Mouse (Mus musculus) CH12.LX (cell line): Measurements from ENCODE around the gene Zdhhc12. TPM values are rescaled to one million over a fixed set of nuclear protein-coding genes. Genes with fewer than 3 reads are reported as not detected.

Source experiments
- DNase-seq: peaks from one replicate; pipeline ENCODE4 v3.0.0-alpha.2; 2013; ENCODE audit errors: extremely low read depth
- H3K27ac ChIP-seq: 2 replicates; pipeline ENCODE4 v1.5.1; 2012; ENCODE audit warnings: low read depth, mild to moderate bottlenecking, control low read depth, moderate library complexity; ENCODE audit not compliant: insufficient read depth
- H3K27me3 ChIP-seq: replicated peaks from 2 replicates; pipeline ENCODE3; 2012; ENCODE audit warnings: inconsistent platforms
- H3K36me3 ChIP-seq, 2 experiments: replicated peaks in 1 of 2; 2 replicates each; pipeline versions ENCODE3 to v1.6.1; 2012; ENCODE audit warnings: inconsistent platforms in 1 of 2, low read length in 1 of 2, mild to moderate bottlenecking in 1 of 2, mixed read lengths in 1 of 2, moderate library complexity in 1 of 2; ENCODE audit not compliant: control insufficient read depth in 1 of 2, insufficient read depth in 1 of 2
- H3K4me1 ChIP-seq, 2 experiments: 2 replicates each; pipeline ENCODE4 v1.6.1; 2012; ENCODE audit warnings: inconsistent platforms in 1 of 2, moderate library complexity in 1 of 2; ENCODE audit not compliant: insufficient read depth in 2 of 2, control insufficient read depth in 1 of 2
- H3K4me2 ChIP-seq: 2 replicates; pipeline ENCODE4 v1.6.1; 2012; ENCODE audit warnings: low read depth, mild to moderate bottlenecking, control low read depth; ENCODE audit not compliant: poor library complexity, insufficient read depth, severe bottlenecking
- H3K4me3 ChIP-seq, 3 experiments: fragments of 150-350 bp in 1 of 3; sonication (generic) in 1 of 3; replicated peaks in 1 of 3; 2 replicates each; pipeline versions ENCODE3 to v1.5.1; 2011 to 2012; ENCODE audit warnings: low read depth in 2 of 3, low read length in 2 of 3, mild to moderate bottlenecking in 2 of 3, moderate library complexity in 2 of 3, control low read depth in 1 of 3, improper control_type of control experiment in 1 of 3, inconsistent platforms in 1 of 3, mixed read lengths in 1 of 3; ENCODE audit not compliant: poor library complexity in 1 of 3
- H3K79me2 ChIP-seq: replicated peaks from 2 replicates; pipeline ENCODE4 v1.6.1; 2012; ENCODE audit warnings: mild to moderate bottlenecking, moderate library complexity; ENCODE audit not compliant: control insufficient read depth, poor library complexity, insufficient read depth, severe bottlenecking; ENCODE audit errors: extremely low read depth
- H3K9ac ChIP-seq: 2 replicates; pipeline ENCODE4 v1.6.1; 2012; ENCODE audit warnings: low read depth, mild to moderate bottlenecking, control low read depth, moderate library complexity; ENCODE audit not compliant: insufficient read depth
- H3K9me3 ChIP-seq: replicated peaks from 2 replicates; pipeline ENCODE3; 2012; ENCODE audit warnings: low read length, inconsistent platforms, mixed read lengths
- BHLHE40 ChIP-seq: IDR thresholded peaks from 2 replicates; pipeline ENCODE4 v1.6.1; 2011; ENCODE audit warnings: mild to moderate bottlenecking, low read depth, low read length, improper control_type of control experiment
- CHD1 ChIP-seq: IDR thresholded peaks from 2 replicates; pipeline ENCODE4 v1.6.1; 2012; ENCODE audit warnings: low read depth, low read length, improper control_type of control experiment, inconsistent platforms
- GABPA ChIP-seq: IDR thresholded peaks from 2 replicates; pipeline ENCODE4 v1.6.1; 2012; ENCODE audit warnings: low read depth, low read length, improper control_type of control experiment, inconsistent platforms; ENCODE audit not compliant: insufficient replicate concordance
- HCFC1 ChIP-seq: IDR thresholded peaks from 2 replicates; pipeline ENCODE4 v1.6.1; 2012; ENCODE audit warnings: low read depth, mild to moderate bottlenecking, inconsistent platforms, low read length, improper control_type of control experiment
- JUN ChIP-seq: IDR thresholded peaks from 2 replicates; pipeline ENCODE4 v1.6.1; 2011; ENCODE audit warnings: low read depth, mild to moderate bottlenecking, low read length, improper control_type of control experiment, moderate library complexity; ENCODE audit not compliant: insufficient read depth
- MAX ChIP-seq: IDR thresholded peaks from 2 replicates; pipeline ENCODE4 v1.6.1; 2011; ENCODE audit warnings: low read length, improper control_type of control experiment
- MXI1 ChIP-seq: IDR thresholded peaks from 2 replicates; pipeline ENCODE4 v1.6.1; 2011; ENCODE audit warnings: mild to moderate bottlenecking, low read depth, low read length, improper control_type of control experiment
- POLR2A ChIP-seq: IDR thresholded peaks from 2 replicates; pipeline ENCODE4 v1.6.1; 2011; ENCODE audit warnings: low read depth, mild to moderate bottlenecking, improper control_type of control experiment, low read length
- POLR2AphosphoS2 ChIP-seq: IDR thresholded peaks from 2 replicates; pipeline ENCODE4 v1.6.1; 2011; ENCODE audit warnings: low read depth, low read length, improper control_type of control experiment
- USF2 ChIP-seq: conservative IDR thresholded peaks from 2 replicates; pipeline ENCODE4 v1.6.1; 2011; ENCODE audit warnings: low read depth, low read length, improper control_type of control experiment
- ZKSCAN1 ChIP-seq: IDR thresholded peaks from 2 replicates; pipeline ENCODE4 v1.6.1; 2012; ENCODE audit warnings: low read depth, inconsistent platforms, low read length, improper control_type of control experiment, borderline replicate concordance
- ZNF384 ChIP-seq: IDR thresholded peaks from 2 replicates; pipeline ENCODE4 v1.6.1; 2012; ENCODE audit warnings: low read depth, low read length, improper control_type of control experiment, inconsistent platforms
- dilution Hi-C: fragments of 300-500 bp; cut with MboI; formaldehyde crosslinking; loops from 2 replicates; pipeline ENCODE4 v1.14.3; 2020; ENCODE audit warnings: low sequenced_read_pairs; ENCODE audit not compliant: extremely low pct_unique_long_range_greater_than_20kb, extremely low pct_ligation_motif_present
- in situ Hi-C: fragments of 300-500 bp; cut with MboI; formaldehyde crosslinking; loops from 3 replicates; pipeline ENCODE4 v1.14.3; 2019; ENCODE audit warnings: low sequenced_read_pairs, low pct_ligation_motif_present, low pct_unique_long_range_greater_than_20kb, mixed read lengths
- polyA plus RNA-seq: library from polyadenylated mRNA; unstranded; fragments of >175 nt; gene quantifications from 2 replicates; pipeline ENCODE4 v1.2.1, GENCODE M21; 2012; ENCODE audit warnings: low read depth; ENCODE audit not compliant: insufficient read length
- total RNA-seq, 2 experiments: library from RNA; depleted of rRNA; stranded (reverse); fragments of 300-350 nt in 1 of 2; fragments of >200 nt in 1 of 2; gene quantifications; 2 replicates each; pipeline ENCODE4 v1.2.3; 2012 to 2014

Zdhhc12 gene
- total and polyA plus RNA-seq, 3 experiments, result 15.6 to 42.8 (median 36.5) TPM

DNA sequence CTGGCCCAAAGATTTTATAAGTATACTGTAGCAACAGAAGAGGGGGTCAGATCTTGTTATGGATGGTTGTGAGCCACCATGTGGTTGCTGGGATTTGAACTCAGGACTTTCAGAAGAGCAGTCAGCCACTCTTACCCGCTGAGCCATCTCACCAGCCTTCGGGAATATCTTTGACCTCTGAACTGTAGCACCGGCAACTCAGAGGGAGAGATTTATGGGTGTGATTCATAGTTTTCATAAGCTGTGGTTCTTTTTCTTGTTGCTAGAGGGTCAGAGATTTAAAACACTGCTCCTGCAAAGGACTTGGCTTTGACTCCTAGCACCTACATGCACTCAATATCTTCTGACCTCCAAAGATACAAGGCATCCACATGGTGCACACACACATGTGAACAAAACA, 17.8 kb downstream of the Zdhhc12 start:
- H3K4me2 ChIP-seq, result no peak overlapping the region
- H3K4me3 ChIP-seq, result no peak overlapping the region
- H3K9ac ChIP-seq, result no peak overlapping the region
- no peak for DNase-seq
- in situ Hi-C loops, result loop anchor here (5.0 kb wide), 1 partner anchor 33 kb away; no protein-coding TSS in a partner anchor
- H3K27ac ChIP-seq, result no peak overlapping the region
- 0 out of 2 replicates have a peak, but pooled peaks cover 1% of the 10 kb centered on the region for H3K79me2 ChIP-seq
- peaks cover 18 to 38% of the 10 kb centered on the region in 2 experiments for H3K36me3 ChIP-seq
- H3K9me3 ChIP-seq, result no peaks in the 10 kb centered on the region
- H3K4me1 ChIP-seq, result peaks cover 7 to 15% of the 10 kb centered on the region in 2 experiments
- dilution Hi-C loops, result no loop called here
- H3K27me3 ChIP-seq, result no peaks in the 10 kb centered on the region
- TF ChIP-seq MXI1 (no peak), HCFC1 (no peak), GABPA (no peak), POLR2AphosphoS2 (no peak), MAX (no peak), BHLHE40 (no peak), JUN (no peak), CHD1 (no peak), ZKSCAN1 (no peak), ZNF384 (no peak)

DNA sequence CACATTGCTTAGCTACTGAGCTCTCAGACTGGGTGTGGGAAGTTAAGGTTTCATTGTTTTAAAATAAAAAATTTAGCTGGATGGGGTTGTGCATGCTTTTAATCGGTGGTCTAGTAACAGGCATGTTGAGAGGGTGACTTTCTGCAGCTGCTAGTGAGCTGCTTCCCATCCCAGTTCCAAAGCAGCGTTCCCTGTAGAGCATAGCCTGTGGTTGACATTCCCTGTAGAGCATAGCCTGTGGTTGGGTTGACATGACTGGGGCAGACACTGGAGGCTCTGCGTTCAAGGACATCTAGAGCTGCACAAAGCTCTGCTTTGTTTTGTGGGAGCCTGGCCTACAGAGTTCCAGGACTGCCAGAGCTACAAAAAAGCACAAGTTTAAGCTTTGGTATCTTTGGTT, 20.2 kb downstream of the Zdhhc12 start:
- no peaks in the 10 kb centered on the region for H3K9me3 ChIP-seq
- no peak overlapping the region for H3K4me2 ChIP-seq
- dilution Hi-C loops, result no loop called here
- no peak overlapping the region for H3K27ac ChIP-seq
- no peak overlapping the region for H3K4me3 ChIP-seq
- in situ Hi-C loops, result no loop called here
- H3K9ac ChIP-seq, result no peak overlapping the region
- H3K79me2 ChIP-seq, result peaks cover 23% of the 10 kb centered on the region
- peak; percentile 33; the same call in 1 of the 2 replicates for TF ChIP-seq POLR2AphosphoS2
- TF ChIP-seq JUN, result no peak
- TF ChIP-seq POLR2A, result 0 out of 2 replicates have a peak, but pooled peaks have one; percentile 19
- TF ChIP-seq, all 38 proteins: peak for 2
- H3K4me1 ChIP-seq, result peaks cover 7 to 18% of the 10 kb centered on the region in 2 experiments
- DNase-seq, result no peak
- H3K36me3 ChIP-seq, result peaks cover 37 to 48% of the 10 kb centered on the region in 2 experiments
- H3K27me3 ChIP-seq, result no peaks in the 10 kb centered on the region

DNA sequence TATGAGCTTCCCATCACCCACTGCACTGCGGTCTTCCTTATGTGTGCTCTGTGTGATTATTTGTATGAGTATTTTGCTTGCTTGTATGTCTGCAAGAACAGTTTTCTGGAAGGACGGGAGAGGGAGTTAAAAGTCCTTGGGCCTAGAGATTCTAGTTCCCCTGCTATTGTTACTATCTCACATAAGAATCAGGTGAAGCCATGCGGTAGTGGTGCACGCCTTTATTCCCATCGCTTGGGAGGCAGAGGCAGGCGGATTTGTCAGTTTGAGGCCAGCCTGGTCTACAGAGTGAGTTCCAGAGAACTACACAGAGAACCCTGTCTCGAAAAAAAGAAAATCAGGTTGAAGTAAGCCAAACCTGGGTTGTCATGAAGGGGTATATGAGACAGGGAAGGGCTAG, 20.6 kb downstream of the Zdhhc12 start:
- no peak overlapping the region for H3K4me3 ChIP-seq
- dilution Hi-C loops, result no loop called here

More for the DNA sequence above, 20.6 kb downstream of the Zdhhc12 start:
- in situ Hi-C loops, result no loop called here
- peaks cover 5 to 17% of the 10 kb centered on the region in 2 experiments for H3K4me1 ChIP-seq
- no peak overlapping the region for H3K4me2 ChIP-seq
- peaks cover 37 to 52% of the 10 kb centered on the region in 2 experiments for H3K36me3 ChIP-seq
- no peak for DNase-seq
- H3K9ac ChIP-seq, result no peak overlapping the region
- H3K9me3 ChIP-seq, result no peaks in the 10 kb centered on the region
- H3K79me2 ChIP-seq, result peaks cover 27% of the 10 kb centered on the region
- no peak overlapping the region for H3K27ac ChIP-seq
- peak; percentile 58; the same call in 1 of the 2 replicates for TF ChIP-seq POLR2AphosphoS2
- TF ChIP-seq POLR2A, result peak; percentile 9; the same call in 1 of the 2 replicates
- TF ChIP-seq USF2, result no peak
- H3K27me3 ChIP-seq, result no peaks in the 10 kb centered on the region
